Mouse (Mus musculus): ENCODE measurements around the gene Rpl3l. TPM values are rescaled to one million over a fixed set of nuclear protein-coding genes. Genes with fewer than 3 reads are reported as not detected.

The Rpl3l gene
- total RNA-seq, 2 experiments from 2014 or later = not detected

Other genes starting within 250 kb of the Rpl3l start
- 10 to 100 TPM; 33.4 to 39.1 TPM for gene Mlst8, start 248.7 kb upstream of the Rpl3l start, total RNA-seq (2021)
- gene Caskin1, start 239.2 kb upstream of the Rpl3l start, total RNA-seq (2021) = 100 to 1,000 TPM; 158 to 180 TPM
- 100 to 1,000 TPM; 166 to 172 TPM for gene Traf7, start 199.9 kb upstream of the Rpl3l start, total RNA-seq (2021)
- gene Rab26, start 193.6 kb upstream of the Rpl3l start, total RNA-seq (2021) = 10 to 100 TPM; 12.2 to 12.5 TPM
- 10 to 100 TPM; 75.0 to 91.3 TPM for gene Pkd1, start 178.0 kb upstream of the Rpl3l start, total RNA-seq (2021)
- gene Tsc2, start 95.2 kb upstream of the Rpl3l start, total RNA-seq (2021) = 100 to 1,000 TPM; 152 to 158 TPM
- 1 to 10 TPM; 7.0 to 8.5 TPM for gene Nthl1, start 95.1 kb upstream of the Rpl3l start, total RNA-seq (2021)
- 10 to 100 TPM; 40.2 to 43.6 TPM for gene Slc9a3r2, start 77.5 kb upstream of the Rpl3l start, total RNA-seq (2021)
- gene Npw, start 69.4 kb upstream of the Rpl3l start, total RNA-seq (2021) = under 1 TPM in 1 of 2 experiments, not detected in 1; 0.66 TPM
- 10 to 100 TPM; 45.5 to 48.5 TPM for gene Zfp598, start 58.1 kb upstream of the Rpl3l start, total RNA-seq (2021)
- gene Syngr3, start 37.9 kb upstream of the Rpl3l start, total RNA-seq (2021) = 100 to 1,000 TPM; 164 to 176 TPM
- 10 to 100 TPM; 21.0 to 22.7 TPM for gene Gfer, start 31.7 kb upstream of the Rpl3l start, total RNA-seq (2021)
- 1 to 10 TPM; 5.6 to 7.2 TPM for gene Noxo1, start 31.6 kb upstream of the Rpl3l start, total RNA-seq (2021)
- gene Tbl3, start 20.2 kb upstream of the Rpl3l start, total RNA-seq (2021) = 10 to 100 TPM; 34.8 to 36.6 TPM
- not detected for gene Rnf151, start 9.8 kb upstream of the Rpl3l start, total RNA-seq (2021)
- gene Rps2, start 9.7 kb upstream of the Rpl3l start, total RNA-seq (2021) = 100 to 1,000 TPM; 619 to 676 TPM
- 100 to 1,000 TPM; 130 to 145 TPM for gene Ndufb10, start 3.3 kb upstream of the Rpl3l start, total RNA-seq (2021)
- gene Msrb1, start 8.8 kb downstream of the Rpl3l start, total RNA-seq (2021) = 10 to 100 TPM; 36.6 to 42.7 TPM
- gene Hs3st6, start 25.2 kb downstream of the Rpl3l start, total RNA-seq (2021) = not detected
- gene Meiob, start 76.5 kb downstream of the Rpl3l start, total RNA-seq (2021) = not detected
- gene Hagh, start 112.3 kb downstream of the Rpl3l start, total RNA-seq (2021) = 10 to 100 TPM; 48.0 to 50.0 TPM
- gene Fahd1, start 122.5 kb downstream of the Rpl3l start, total RNA-seq (2021) = 10 to 100 TPM; 13.1 to 13.8 TPM
- gene Igfals, start 138.2 kb downstream of the Rpl3l start, total RNA-seq (2021) = under 1 TPM in 1 of 2 experiments, not detected in 1; 0.22 TPM
- gene Nubp2, start 158.5 kb downstream of the Rpl3l start, total RNA-seq (2021) = 10 to 100 TPM; 35.9 to 39.3 TPM
- 10 to 100 TPM; 43.6 to 46.0 TPM for gene Spsb3, start 158.8 kb downstream of the Rpl3l start, total RNA-seq (2021)
- 10 to 100 TPM; 36.2 to 36.4 TPM for gene Eme2, start 167.3 kb downstream of the Rpl3l start, total RNA-seq (2021)
- 10 to 100 TPM; 48.9 to 50.0 TPM for gene Mrps34, start 167.3 kb downstream of the Rpl3l start, total RNA-seq (2021)
- gene Nme3, start 168.7 kb downstream of the Rpl3l start, total RNA-seq (2021) = 10 to 100 TPM; 38.7 to 43.0 TPM
- gene Mapk8ip3, start 209.2 kb downstream of the Rpl3l start, total RNA-seq (2021) = 100 to 1,000 TPM; 255 to 270 TPM
- 10 to 100 TPM; 31.5 to 37.2 TPM for gene Jpt2, start 232.9 kb downstream of the Rpl3l start, total RNA-seq (2021)